Mouse (Mus musculus) erythroid progenitor cell, adult 5-6 weeks (primary cell): ENCODE data around the gene Abhd16b. TPM values are rescaled to one million over a fixed set of nuclear protein-coding genes. Genes with fewer than 3 reads are reported as not detected.

Experiments used
- ATAC-seq: replicated peaks from 2 replicates; pipeline ENCODE4 v1.8.0; 2016; ENCODE audit warnings: moderate number of reproducible peaks, mild to moderate bottlenecking, moderate TSS enrichment, inconsistent platforms; ENCODE audit not compliant: poor library complexity, low FRiP score, severe bottlenecking
- total RNA-seq, 2 experiments: library from RNA; stranded (forward) in 1 of 2; stranded (reverse) in 1 of 2; fragments of 150-400 nt in 1 of 2; fragments of 186-747, 209-891 nt in 1 of 2; gene quantifications; 2 replicates each; pipeline versions ENCODE4 v1.2.3 to v1.2.4; 2015 to 2017; ENCODE audit warnings: low replicate concordance in 2 of 2

The Abhd16b gene
- total RNA-seq (2015; ENCODE audit: low replicate concordance) = not detected in 2 replicates
- total RNA-seq (2017; ENCODE audit: low replicate concordance) = not detected in 2 replicates

- no peak for ATAC-seq
Observed at GRCm38 (mm10) chr2:181493156-181493927, at the start of gene Abhd16b. Gene Abhd16b (plus strand): TSS chr2:181493206.

- ATAC-seq = no peak
Observed at GRCm38 (mm10) chr2:181452181-181452580, 40.8 kb upstream of the Abhd16b start.

- no peak for ATAC-seq
Observed at GRCm38 (mm10) chr2:181453274-181453673, 39.7 kb upstream of the Abhd16b start.

GRCm38 (mm10) chr2:181455899-181456298 is 37.1 kb upstream of the Abhd16b start:
- no peak for ATAC-seq

- no peak for ATAC-seq
Observed at GRCm38 (mm10) chr2:181457831-181458230, 35.2 kb upstream of the Abhd16b start.

- no peak for ATAC-seq
Observed at GRCm38 (mm10) chr2:181458411-181459152, 34.4 kb upstream of the Abhd16b start.

GRCm38 (mm10) chr2:181459153-181459672 is 33.8 kb upstream of the Abhd16b start, which contains the start of gene Zbtb46:
Gene Zbtb46 (minus strand): TSS chr2:181459426.
- peak; percentile 36 for ATAC-seq

- peak; percentile 79 for ATAC-seq
Observed at GRCm38 (mm10) chr2:181459673-181460621, 33.1 kb upstream of the Abhd16b start.

- no peak for ATAC-seq
Observed at GRCm38 (mm10) chr2:181461536-181462100, 31.4 kb upstream of the Abhd16b start.

- no peak for ATAC-seq
Observed at GRCm38 (mm10) chr2:181462604-181463003, 30.4 kb upstream of the Abhd16b start.

- ATAC-seq = peak; percentile 40
Observed at GRCm38 (mm10) chr2:181463008-181463738, 29.8 kb upstream of the Abhd16b start.

GRCm38 (mm10) chr2:181465423-181465822 is 27.6 kb upstream of the Abhd16b start:
- no peak for ATAC-seq

- ATAC-seq = no peak
Observed at GRCm38 (mm10) chr2:181470285-181470684, 22.7 kb upstream of the Abhd16b start.

- ATAC-seq = no peak
Observed at GRCm38 (mm10) chr2:181471246-181471645, 21.8 kb upstream of the Abhd16b start.

GRCm38 (mm10) chr2:181472256-181472827 is 20.7 kb upstream of the Abhd16b start:
- ATAC-seq = no peak

- no peak for ATAC-seq
Observed at GRCm38 (mm10) chr2:181483120-181483519, 9.9 kb upstream of the Abhd16b start.

- peak; percentile 64 for ATAC-seq
Observed at GRCm38 (mm10) chr2:181483562-181484318, 9.3 kb upstream of the Abhd16b start.
